Mouse (Mus musculus): ENCODE measurements around the gene Barx1. TPM values are rescaled to one million over a fixed set of nuclear protein-coding genes. Genes with fewer than 3 reads are reported as not detected.

Gene Barx1
- polyA plus RNA-seq (2014; fragmentation: Nextera tagmentation; extraction: Ambion mirVana), result 0.35 and 0.86 TPM in 2 replicates

- Histone ChIP-seq H3K4me3 (ENCODE audit: low read depth, low read length) (peak within 1 kb of the TSS; percentile 48), H3K27ac (ENCODE audit: low read depth) (no peak within 1 kb of the TSS), H3K9me3 (ENCODE audit: low read depth, low read length) (no peaks in the 10 kb centered on the region), H3K36me3 (ENCODE audit: insufficient read depth) (no peaks in the 10 kb centered on the region), H3K27me3 (ENCODE audit: insufficient read depth, low read length) (peaks cover 98% of the 10 kb centered on the region), H3K9ac (peak within 1 kb of the TSS; percentile 48), H3K4me2 (peak within 1 kb of the TSS; percentile 92), H3K4me1 (ENCODE audit: insufficient read depth) (no peaks in the 10 kb centered on the region)
- ATAC-seq (ENCODE audit: insufficient read depth) (peak; percentile 69), DNase-seq (peak; percentile 53)
- TF ChIP-seq CTCF (IDR thresholded peaks at IDR 0.05; ENCODE audit: low read depth), result no peak
- WGBS, result under 1% methylated on average over 54 of the region's 73 CpGs
Measured at GRCm38 (mm10) chr13:48662431-48663143, at the start of gene Barx1. Barx1 (plus strand) TSS chr13:48662998.

DNA sequence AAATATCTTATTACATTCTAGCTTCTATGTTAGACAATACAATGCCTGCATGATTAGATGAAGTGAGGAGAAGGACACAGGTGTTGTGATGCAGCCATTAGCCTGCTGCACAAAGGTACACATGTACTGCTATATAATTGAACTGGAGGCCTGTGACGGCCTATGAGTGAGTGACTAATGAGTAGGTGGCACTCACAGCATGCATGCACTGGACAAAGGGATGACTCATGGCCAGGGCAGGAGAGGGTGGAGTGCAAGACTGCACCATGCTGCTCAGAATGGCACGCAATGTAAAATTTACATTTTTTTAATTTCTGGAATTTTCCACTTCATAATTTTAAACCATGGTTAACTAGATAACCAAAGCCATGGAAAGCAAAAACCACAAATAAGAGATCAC is 48.3 kb upstream of the Barx1 start:
- no peak overlapping the region for H3K4me3 ChIP-seq (ENCODE audit: low read depth, low read length)
- WGBS, result 92% methylated on average over 2 of the region's 2 CpGs
- DNase-seq (no peak), ATAC-seq (ENCODE audit: insufficient read depth) (no peak)
- H3K4me1 ChIP-seq (ENCODE audit: insufficient read depth), result no peaks in the 10 kb centered on the region
- peaks cover 7% of the 10 kb centered on the region; the same call in 1 of the 2 replicates for H3K9me3 ChIP-seq (ENCODE audit: low read depth, low read length)
- H3K9ac ChIP-seq, result no peak overlapping the region
- no peaks in the 10 kb centered on the region for H3K27me3 ChIP-seq (ENCODE audit: insufficient read depth, low read length)
- no peak for TF ChIP-seq CTCF (IDR thresholded peaks at IDR 0.05; ENCODE audit: low read depth)
- no peak overlapping the region for H3K27ac ChIP-seq (ENCODE audit: low read depth)
- no peaks in the 10 kb centered on the region for H3K36me3 ChIP-seq (ENCODE audit: insufficient read depth)
- no peak overlapping the region for H3K4me2 ChIP-seq

DNA sequence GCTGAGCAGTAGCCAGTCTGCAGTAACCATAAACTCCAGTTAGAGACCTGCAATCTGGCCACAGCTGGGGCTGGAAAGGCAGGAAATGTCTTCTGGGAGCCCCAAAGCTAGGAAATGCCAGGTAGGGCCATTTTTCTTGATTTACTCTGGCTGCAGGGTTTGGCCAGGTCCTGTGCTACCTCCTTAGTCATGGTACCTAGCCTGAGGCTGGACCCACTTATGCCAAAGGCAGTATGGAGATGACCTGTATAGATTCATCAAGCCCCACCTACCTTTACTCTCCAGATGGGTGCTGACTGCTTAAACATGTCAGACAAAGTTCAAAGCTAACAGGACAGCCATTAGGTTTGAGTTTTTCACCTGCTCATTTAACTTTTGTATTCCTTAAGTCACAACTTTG is 45.0 kb upstream of the Barx1 start:
- H3K4me2 ChIP-seq, result no peak overlapping the region
- H3K27me3 ChIP-seq (ENCODE audit: insufficient read depth, low read length), result no peaks in the 10 kb centered on the region
- peaks cover 7% of the 10 kb centered on the region; the same call in 1 of the 2 replicates for H3K9me3 ChIP-seq (ENCODE audit: low read depth, low read length)
- no peak overlapping the region for H3K9ac ChIP-seq
- no peaks in the 10 kb centered on the region for H3K36me3 ChIP-seq (ENCODE audit: insufficient read depth)
- no peak overlapping the region for H3K4me3 ChIP-seq (ENCODE audit: low read depth, low read length)
- DNase-seq, result no peak
- H3K27ac ChIP-seq (ENCODE audit: low read depth), result no peak overlapping the region
- H3K4me1 ChIP-seq (ENCODE audit: insufficient read depth), result no peaks in the 10 kb centered on the region
- no peak for TF ChIP-seq CTCF (IDR thresholded peaks at IDR 0.05; ENCODE audit: low read depth)
- ATAC-seq (ENCODE audit: insufficient read depth), result no peak

DNA sequence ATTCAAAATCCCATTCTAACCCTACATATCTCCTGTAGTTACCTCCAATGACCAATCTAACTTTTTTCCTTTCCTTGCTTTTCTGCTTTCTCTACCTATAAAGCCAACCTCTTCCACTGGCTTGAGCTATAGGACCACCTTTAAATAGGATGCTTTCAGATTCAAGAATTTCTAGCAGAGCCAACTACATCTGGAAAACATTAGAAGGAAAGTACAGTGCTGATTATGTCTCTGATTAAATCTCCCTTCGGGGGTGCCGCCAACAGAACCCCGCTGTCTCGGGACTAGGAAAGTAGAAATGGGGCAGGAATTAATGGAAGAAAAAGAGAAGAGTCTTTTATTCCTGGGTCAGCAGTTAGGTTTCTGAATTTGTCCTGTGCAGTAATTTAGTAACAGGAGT is 43.9 kb upstream of the Barx1 start:
- ATAC-seq (ENCODE audit: insufficient read depth), result no peak
- H3K27ac ChIP-seq (ENCODE audit: low read depth), result no peak overlapping the region

GRCm38 (mm10) chr13:48624968-48625398 is 37.8 kb upstream of the Barx1 start:
- ATAC-seq (ENCODE audit: insufficient read depth) (peak; percentile 88), DNase-seq (no peak)
- 0 out of 2 replicates have a peak, but pooled peaks cover 4% of the 10 kb centered on the region for H3K27me3 ChIP-seq (ENCODE audit: insufficient read depth, low read length)
- H3K36me3 ChIP-seq (ENCODE audit: insufficient read depth), result no peaks in the 10 kb centered on the region
- WGBS, result 1% methylated on average over 26 of the region's 26 CpGs
- H3K27ac ChIP-seq (ENCODE audit: low read depth), result peak overlapping the region; percentile 91
- peak overlapping the region; percentile 88 for H3K4me2 ChIP-seq
- H3K9ac ChIP-seq, result peak overlapping the region; percentile 83
- no peaks in the 10 kb centered on the region for H3K9me3 ChIP-seq (ENCODE audit: low read depth, low read length)
- no peak for TF ChIP-seq CTCF (IDR thresholded peaks at IDR 0.05; ENCODE audit: low read depth)
- H3K4me1 ChIP-seq (ENCODE audit: insufficient read depth), result no peaks in the 10 kb centered on the region
- peak overlapping the region; percentile 67 for H3K4me3 ChIP-seq (ENCODE audit: low read depth, low read length)

More for the DNA sequence above, 43.9 kb upstream of the Barx1 start:
- DNase-seq, result no peak
- WGBS, result 78% methylated on average over 4 of the region's 4 CpGs
- Histone ChIP-seq H3K4me2 (no peak overlapping the region), H3K9me3 (ENCODE audit: low read depth, low read length) (peaks cover 7% of the 10 kb centered on the region; the same call in 1 of the 2 replicates), H3K4me1 (ENCODE audit: insufficient read depth) (no peaks in the 10 kb centered on the region), H3K27me3 (ENCODE audit: insufficient read depth, low read length) (no peaks in the 10 kb centered on the region), H3K36me3 (ENCODE audit: insufficient read depth) (no peaks in the 10 kb centered on the region), H3K9ac (no peak overlapping the region), H3K4me3 (ENCODE audit: low read depth, low read length) (no peak overlapping the region)
- TF ChIP-seq CTCF (IDR thresholded peaks at IDR 0.05; ENCODE audit: low read depth), result no peak

DNA sequence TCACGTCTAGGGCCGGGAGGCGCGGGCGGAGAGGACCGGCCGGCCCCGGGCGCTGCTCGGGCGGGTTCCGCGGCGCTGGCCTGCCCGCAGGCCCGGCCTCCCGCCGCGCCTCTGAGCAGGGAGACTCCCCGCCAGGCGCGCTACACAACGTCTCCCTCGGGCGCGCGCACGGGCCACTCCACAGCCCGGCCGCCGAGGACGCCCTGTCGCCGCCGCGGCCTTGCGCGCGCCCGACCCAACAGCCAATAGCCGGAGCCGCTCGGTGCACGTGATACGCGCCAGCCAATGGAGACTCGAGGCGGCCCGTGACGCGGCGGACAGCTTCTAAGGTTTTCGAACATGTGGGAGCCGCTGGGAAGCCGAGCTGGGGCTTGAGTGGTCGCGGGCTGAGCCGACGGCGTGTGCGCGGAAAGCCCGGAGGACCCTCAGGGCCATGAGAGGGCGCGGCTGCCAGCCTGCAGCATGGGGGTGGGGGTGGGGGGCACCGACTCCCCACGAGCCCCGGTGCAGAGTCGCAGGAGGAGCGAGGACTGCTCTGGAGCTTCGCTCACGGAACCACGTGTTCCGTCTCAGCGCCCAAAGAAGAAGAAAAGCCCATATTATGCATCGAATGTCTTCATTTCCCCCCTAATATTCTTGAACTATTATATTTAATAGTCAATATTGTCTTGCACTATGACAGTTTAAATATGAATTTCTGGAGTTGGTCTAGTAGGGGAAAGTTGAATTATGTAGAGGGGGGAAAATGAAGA is 37.2 kb upstream of the Barx1 start, which contains the start of gene Ptpdc1:
Ptpdc1 (minus strand) TSS at position 232 of the 752 bp plus-strand sequence.
- no peaks in the 10 kb centered on the region for H3K36me3 ChIP-seq (ENCODE audit: insufficient read depth)
- no peaks in the 10 kb centered on the region for H3K4me1 ChIP-seq (ENCODE audit: insufficient read depth)
- ATAC-seq (ENCODE audit: insufficient read depth) (peak; percentile 99), DNase-seq (peak; percentile 99)
- peak within 1 kb of the TSS; percentile 67 for H3K4me3 ChIP-seq (ENCODE audit: low read depth, low read length)
- no peaks in the 10 kb centered on the region for H3K9me3 ChIP-seq (ENCODE audit: low read depth, low read length)
- H3K9ac ChIP-seq, result peak within 1 kb of the TSS; percentile 83
- peak within 1 kb of the TSS; percentile 88 for H3K4me2 ChIP-seq
- 1% methylated on average over 62 of the region's 76 CpGs for WGBS
- no peak for TF ChIP-seq CTCF (IDR thresholded peaks at IDR 0.05; ENCODE audit: low read depth)
- 0 out of 2 replicates have a peak, but pooled peaks cover 4% of the 10 kb centered on the region for H3K27me3 ChIP-seq (ENCODE audit: insufficient read depth, low read length)
- H3K27ac ChIP-seq (ENCODE audit: low read depth), result peak within 1 kb of the TSS; percentile 91

DNA sequence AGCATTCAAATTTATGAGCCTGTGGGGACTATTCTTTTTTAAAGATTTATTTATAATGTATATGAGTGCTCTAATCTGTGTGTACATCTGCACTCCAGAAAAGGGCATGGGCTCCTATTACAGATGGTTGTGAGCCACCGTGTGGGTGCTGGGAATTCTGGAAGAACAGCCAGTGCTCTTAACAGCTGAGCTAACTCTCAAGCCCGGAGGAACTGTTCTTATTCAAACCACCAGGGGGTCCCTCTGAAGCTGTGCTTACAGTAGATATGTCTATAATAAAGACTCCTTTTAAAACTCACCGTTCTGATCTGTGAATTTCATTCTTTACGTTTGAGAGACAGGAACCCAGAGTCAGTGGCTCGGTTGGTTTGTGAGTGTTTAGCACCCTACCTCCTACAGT is 31.1 kb upstream of the Barx1 start:
- peak; percentile 25 for DNase-seq
- no peak overlapping the region for H3K9ac ChIP-seq
- H3K4me3 ChIP-seq (ENCODE audit: low read depth, low read length), result no peak overlapping the region
- no peaks in the 10 kb centered on the region for H3K27me3 ChIP-seq (ENCODE audit: insufficient read depth, low read length)
- no peak for ATAC-seq (ENCODE audit: insufficient read depth)
- no peak overlapping the region for H3K4me2 ChIP-seq
- no peaks in the 10 kb centered on the region for H3K4me1 ChIP-seq (ENCODE audit: insufficient read depth)
- no peaks in the 10 kb centered on the region for H3K9me3 ChIP-seq (ENCODE audit: low read depth, low read length)
- WGBS, result 67% methylated on average over 5 of the region's 5 CpGs
- no peak for TF ChIP-seq CTCF (IDR thresholded peaks at IDR 0.05; ENCODE audit: low read depth)
- no peak overlapping the region for H3K27ac ChIP-seq (ENCODE audit: low read depth)
- no peaks in the 10 kb centered on the region for H3K36me3 ChIP-seq (ENCODE audit: insufficient read depth)
